Mouse (Mus musculus) MEL (cell line): ENCODE measurements at regions not wholly inside any gene's neighbourhood (a gene's known extent, or its start where the extent isn't known, plus 50 kb on each side); places are given as distances from the start of the nearest gene placed in this dataset.
A peak's percentile ranks its signal among the peaks of the same experiment; 100 is the strongest.
"Not testable (repeated sequence)": the region's sequence is repeated elsewhere in the genome, so short reads cannot be mapped to it uniquely, and the experiment has no call there.

Experiments
- DNase-seq: peaks from one replicate; pipeline ENCODE4 v3.0.0; 2011; ENCODE audit warnings: low read depth, low spot score
- H3K27ac ChIP-seq: 2 replicates; pipeline ENCODE4 v1.5.1; 2012; ENCODE audit warnings: low read depth, mild to moderate bottlenecking, control low read depth, low read length, moderate library complexity; ENCODE audit not compliant: control insufficient read depth
- H3K27me3 ChIP-seq, 2 experiments: fragments of 150-350 bp in 1 of 2; sonication (generic) in 1 of 2; 2 replicates each; pipeline ENCODE4 v1.6.1; 2012; ENCODE audit warnings: low read length in 2 of 2, mild to moderate bottlenecking in 2 of 2, improper control_type of control experiment in 1 of 2, moderate library complexity in 1 of 2; ENCODE audit not compliant: insufficient read depth in 2 of 2, control insufficient read depth in 1 of 2
- H3K36me3 ChIP-seq, 2 experiments: 2 replicates each; pipeline ENCODE4 v1.6.1; 2012 to 2014; ENCODE audit warnings: low read length in 2 of 2, improper control_type of control experiment in 1 of 2, inconsistent platforms in 1 of 2, mild to moderate bottlenecking in 1 of 2; ENCODE audit not compliant: insufficient read depth in 2 of 2, control insufficient read depth in 1 of 2
- H3K4me1 ChIP-seq, 2 experiments: fragments of 150-350 bp in 1 of 2; sonication (generic) in 1 of 2; 2 replicates each; pipeline ENCODE4 v1.6.1; 2012; ENCODE audit warnings: low read length in 2 of 2, improper control_type of control experiment in 1 of 2, mild to moderate bottlenecking in 1 of 2; ENCODE audit not compliant: insufficient read depth in 2 of 2, control insufficient read depth in 1 of 2
- H3K4me3 ChIP-seq, 2 experiments: fragments of 150-350 bp in 1 of 2; sonication (generic) in 1 of 2; 2 replicates each; pipeline ENCODE4 v1.5.1; 2012; ENCODE audit warnings: low read depth in 2 of 2, low read length in 2 of 2, mild to moderate bottlenecking in 2 of 2, moderate library complexity in 2 of 2, control low read depth in 1 of 2, improper control_type of control experiment in 1 of 2; ENCODE audit not compliant: control insufficient read depth in 1 of 2, insufficient read depth in 1 of 2
- H3K79me2 ChIP-seq: 2 replicates; pipeline ENCODE4 v1.6.1; 2012; ENCODE audit warnings: mild to moderate bottlenecking, low read length, moderate library complexity; ENCODE audit not compliant: control insufficient read depth, poor library complexity, insufficient read depth
- H3K9ac ChIP-seq: 2 replicates; pipeline ENCODE4 v1.6.1; 2012; ENCODE audit warnings: low read depth, mild to moderate bottlenecking, control low read depth, low read length, moderate library complexity; ENCODE audit not compliant: control insufficient read depth, poor library complexity, severe bottlenecking
- H3K9me3 ChIP-seq: fragments of 150-350 bp; sonication (generic); replicated peaks from 2 replicates; pipeline ENCODE4 v1.6.1; 2012; ENCODE audit warnings: mild to moderate bottlenecking, low read length, improper control_type of control experiment, moderate library complexity; ENCODE audit not compliant: insufficient read depth
- BHLHE40 ChIP-seq: IDR thresholded peaks from 2 replicates; pipeline ENCODE4 v1.6.1; 2012; ENCODE audit warnings: low read depth, mild to moderate bottlenecking, inconsistent platforms, low read length, improper control_type of control experiment, borderline replicate concordance
- CHD1 ChIP-seq: IDR thresholded peaks from 2 replicates; pipeline ENCODE4 v1.6.1; 2012; ENCODE audit warnings: low read depth, mild to moderate bottlenecking, inconsistent platforms, low read length, improper control_type of control experiment
- CHD2 ChIP-seq: IDR thresholded peaks from 2 replicates; pipeline ENCODE4 v1.6.1; 2011; ENCODE audit warnings: low read length, improper control_type of control experiment
- CTCF ChIP-seq, 3 experiments: IDR thresholded peaks in 2 of 3; conservative IDR thresholded peaks in 1 of 3; 2 replicates each; pipeline ENCODE4 v1.5.1; 2011 to 2012; ENCODE audit warnings: low read length in 3 of 3, low read depth in 2 of 3, mild to moderate bottlenecking in 2 of 3, improper control_type of control experiment in 1 of 3, inconsistent platforms in 1 of 3, mixed read lengths in 1 of 3, moderate library complexity in 1 of 3; ENCODE audit not compliant: control insufficient read depth in 1 of 3, insufficient read depth in 1 of 3, poor library complexity in 1 of 3, severe bottlenecking in 1 of 3
- E2F4 ChIP-seq: IDR thresholded peaks from 2 replicates; pipeline ENCODE4 v1.6.1; 2011; ENCODE audit warnings: low read depth, low read length, improper control_type of control experiment, borderline replicate concordance
- ELF1 ChIP-seq: IDR thresholded peaks from 2 replicates; pipeline ENCODE4 v1.6.1; 2014; ENCODE audit warnings: low read depth, mild to moderate bottlenecking, inconsistent platforms, low read length, improper control_type of control experiment, moderate library complexity
- EP300 ChIP-seq, 2 experiments: IDR thresholded peaks; 2 replicates each; pipeline ENCODE4 v1.6.1; 2011; ENCODE audit warnings: improper control_type of control experiment in 2 of 2, low read length in 2 of 2, low read depth in 1 of 2, mild to moderate bottlenecking in 1 of 2
- ETS1 ChIP-seq: IDR thresholded peaks from 2 replicates; pipeline ENCODE4 v1.6.1; 2012; ENCODE audit warnings: low read depth, mild to moderate bottlenecking, inconsistent platforms, low read length, improper control_type of control experiment, moderate library complexity
- GATA1 ChIP-seq: IDR thresholded peaks from 2 replicates; pipeline ENCODE4 v1.6.1; 2011; ENCODE audit warnings: low read depth, low read length, improper control_type of control experiment
- HCFC1 ChIP-seq: IDR thresholded peaks from 2 replicates; pipeline ENCODE4 v1.6.1; 2012; ENCODE audit warnings: low read depth, mild to moderate bottlenecking, inconsistent platforms, low read length, improper control_type of control experiment, moderate library complexity
- JUND ChIP-seq: IDR thresholded peaks from 2 replicates; pipeline ENCODE4 v1.6.1; 2011; ENCODE audit warnings: low read depth, mild to moderate bottlenecking, improper control_type of control experiment, low read length
- KAT2A ChIP-seq: conservative IDR thresholded peaks from 2 replicates; pipeline ENCODE4 v1.6.1; 2012; ENCODE audit warnings: low read depth, low read length, improper control_type of control experiment, inconsistent platforms
- MAFK ChIP-seq: IDR thresholded peaks from 2 replicates; pipeline ENCODE4 v1.6.1; 2011; ENCODE audit warnings: low read depth, mild to moderate bottlenecking, low read length, improper control_type of control experiment, borderline replicate concordance
- MAX ChIP-seq: IDR thresholded peaks from 2 replicates; pipeline ENCODE4 v1.6.1; 2011; ENCODE audit warnings: low read length, improper control_type of control experiment
- MAZ ChIP-seq: IDR thresholded peaks from 2 replicates; pipeline ENCODE4 v1.6.1; 2012; ENCODE audit warnings: low read depth, mild to moderate bottlenecking, inconsistent platforms, low read length, improper control_type of control experiment
- MXI1 ChIP-seq: IDR thresholded peaks from 2 replicates; pipeline ENCODE4 v1.6.1; 2011; ENCODE audit warnings: mild to moderate bottlenecking, low read depth, low read length, improper control_type of control experiment
- MYB ChIP-seq: IDR thresholded peaks from 2 replicates; pipeline ENCODE4 v1.6.1; 2011; ENCODE audit warnings: mild to moderate bottlenecking, low read depth, low read length, improper control_type of control experiment
- MYC ChIP-seq: IDR thresholded peaks from 2 replicates; pipeline ENCODE4 v1.6.1; 2011; ENCODE audit warnings: low read depth, mild to moderate bottlenecking, low read length, improper control_type of control experiment, moderate library complexity
- NELFE ChIP-seq: IDR thresholded peaks from 2 replicates; pipeline ENCODE4 v1.6.1; 2011; ENCODE audit warnings: low read depth, low read length, improper control_type of control experiment
- POLR2AphosphoS5 ChIP-seq: IDR thresholded peaks from 2 replicates; pipeline ENCODE4 v1.6.1; 2012; ENCODE audit warnings: low read depth, borderline replicate concordance, mild to moderate bottlenecking, inconsistent platforms, low read length, moderate library complexity, mixed read lengths
- RAD21 ChIP-seq: IDR thresholded peaks from 2 replicates; pipeline ENCODE4 v1.6.1; 2011; ENCODE audit warnings: mild to moderate bottlenecking, low read depth, low read length, improper control_type of control experiment
- RCOR1 ChIP-seq: IDR thresholded peaks from 2 replicates; pipeline ENCODE4 v1.6.1; 2012; ENCODE audit warnings: low read depth, mild to moderate bottlenecking, inconsistent platforms, low read length, improper control_type of control experiment
- SIN3A ChIP-seq: IDR thresholded peaks from 2 replicates; pipeline ENCODE4 v1.6.1; 2012; ENCODE audit warnings: low read length, improper control_type of control experiment, inconsistent platforms
- SMC3 ChIP-seq: IDR thresholded peaks from 2 replicates; pipeline ENCODE4 v1.6.1; 2011; ENCODE audit warnings: low read depth, low read length, improper control_type of control experiment
- TAL1 ChIP-seq: IDR thresholded peaks from 2 replicates; pipeline ENCODE4 v1.6.1; 2012; ENCODE audit warnings: mild to moderate bottlenecking, inconsistent platforms, low read length, moderate library complexity, mixed read lengths
- TBP ChIP-seq: IDR thresholded peaks from 2 replicates; pipeline ENCODE4 v1.8.0; 2011; ENCODE audit warnings: low read depth, low read length, improper control_type of control experiment
- TCF12 ChIP-seq: IDR thresholded peaks from 2 replicates; pipeline ENCODE4 v1.6.1; 2014; ENCODE audit warnings: low read depth, mild to moderate bottlenecking, inconsistent platforms, low read length, improper control_type of control experiment, moderate library complexity
- USF1 ChIP-seq: IDR thresholded peaks from 2 replicates; pipeline ENCODE4 v1.6.1; 2014; ENCODE audit warnings: low read depth, mild to moderate bottlenecking, inconsistent platforms, low read length, improper control_type of control experiment, moderate library complexity
- USF2 ChIP-seq, 2 experiments: IDR thresholded peaks; 2 replicates each; pipeline ENCODE4 v1.6.1; 2011 to 2012; ENCODE audit warnings: improper control_type of control experiment in 2 of 2, low read length in 2 of 2, borderline replicate concordance in 1 of 2, inconsistent platforms in 1 of 2, low read depth in 1 of 2, mild to moderate bottlenecking in 1 of 2; ENCODE audit not compliant: insufficient read depth in 1 of 2
- ZKSCAN1 ChIP-seq: IDR thresholded peaks from 2 replicates; pipeline ENCODE4 v1.6.1; 2012; ENCODE audit warnings: low read depth, mild to moderate bottlenecking, inconsistent platforms, low read length, improper control_type of control experiment, moderate library complexity
- ZMIZ1 ChIP-seq: IDR thresholded peaks from 2 replicates; pipeline ENCODE4 v1.6.1; 2012; ENCODE audit warnings: low read depth, mild to moderate bottlenecking, inconsistent platforms, low read length, improper control_type of control experiment, moderate library complexity
- ZNF384 ChIP-seq: IDR thresholded peaks from 2 replicates; pipeline ENCODE4 v1.6.1; 2012; ENCODE audit warnings: low read depth, mild to moderate bottlenecking, inconsistent platforms, low read length, improper control_type of control experiment

GRCm38 (mm10) chr7:73600776-73601175 lies 59.1 kb upstream of the Chd2 start:
- Histone ChIP-seq H3K36me3 (peaks cover 0 to 52% of the 10 kb centered on the region in 2 experiments; a peak in 2 of 4 replicates), H3K4me1 (peaks cover 39 to 52% of the 10 kb centered on the region in 2 experiments)

DNA sequence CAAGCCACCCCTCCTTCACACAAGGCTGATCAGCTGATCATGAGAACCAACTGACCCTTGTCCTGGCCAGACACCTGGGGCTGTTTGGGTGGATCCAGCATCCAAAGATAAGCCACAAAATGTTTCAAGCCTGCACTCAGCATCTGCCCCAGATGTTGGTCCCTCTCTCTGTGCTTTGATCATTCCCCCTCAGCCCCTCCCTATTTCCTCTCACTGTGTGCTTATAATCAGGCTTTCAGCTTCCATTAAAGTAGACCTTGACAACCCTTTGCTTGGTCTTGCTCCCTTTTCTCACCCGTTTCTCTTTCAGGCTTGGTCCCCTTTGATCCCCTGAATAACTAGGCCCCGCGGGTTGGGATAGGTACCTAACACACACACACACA lies 58.4 kb upstream of the Chd2 start:
- H3K9me3 ChIP-seq, H3K79me2 ChIP-seq, H3K27me3 ChIP-seq, DNase-seq: not testable (repeated sequence)
- Histone ChIP-seq H3K4me3 (peak overlapping the region; percentile 17 to 62), H3K36me3 (peaks cover 0 to 47% of the 10 kb centered on the region in 2 experiments; a peak in 2 of 4 replicates), H3K4me1 (peaks cover 34 to 50% of the 10 kb centered on the region in 2 experiments), H3K27ac (peak overlapping the region; percentile 90), H3K9ac (peak overlapping the region; percentile 62)
- TF ChIP-seq USF1 (0 out of 2 replicates have a peak, but pooled peaks have one; percentile 0), MAX (0 out of 2 replicates have a peak, but pooled peaks have one; percentile 10), EP300 (IDR thresholded peaks at IDR 0.05; ENCODE audit: low read depth in 1 of 2, low read length in 2 of 2) (peak in 1 of 2 experiments; percentile 23; a peak in 1 of 4 replicates)

More at GRCm38 (mm10) chr7:73600776-73601175, 59.1 kb upstream of the Chd2 start:
- 0 out of 2 replicates have a peak overlapping the region, but pooled peaks have one; percentile 5 for H3K9ac ChIP-seq
- TF ChIP-seq TCF12 (peak; percentile 97), TAL1 (peak; percentile 63), ELF1 (peak; percentile 66), HCFC1 (peak; percentile 53; the same call in 1 of the 2 replicates), SIN3A (peak; percentile 73), MAFK (no peak; the same call in 1 of the 2 replicates), NELFE (no peak), ZKSCAN1 (peak; percentile 70), CHD1 (no peak), EP300 (IDR thresholded peaks at IDR 0.05; ENCODE audit: low read depth in 1 of 2, low read length in 2 of 2) (peak; percentile 96), USF1 (no peak), BHLHE40 (peak; percentile 57; the same call in 1 of the 2 replicates), MXI1 (no peak), SMC3 (no peak), MYC (no peak), CTCF (IDR thresholded peaks at IDR 0.05 in 2 of 3, conservative IDR thresholded peaks at IDR 0.05 in 1 of 3; ENCODE audit: control insufficient read depth in 1 of 3, insufficient read depth in 1 of 3, low read depth in 2 of 3, low read length in 3 of 3, poor library complexity in 1 of 3, severe bottlenecking in 1 of 3) (no peak), MAZ (0 out of 2 replicates have a peak, but pooled peaks have one; percentile 50), ZMIZ1 (peak; percentile 57; the same call in 1 of the 2 replicates), POLR2AphosphoS5 (no peak), TBP (no peak), RCOR1 (peak; percentile 95), KAT2A (no peak), JUND (no peak), RAD21 (no peak), ZNF384 (peak; percentile 12; the same call in 1 of the 2 replicates), CHD2 (peak; percentile 46; the same call in 1 of the 2 replicates), ETS1 (peak; percentile 86), USF2 (IDR thresholded peaks at IDR 0.05; ENCODE audit: borderline replicate concordance in 1 of 2, insufficient read depth in 1 of 2, low read depth in 1 of 2, low read length in 2 of 2) (no peak), MYB (no peak), GATA1 (peak; percentile 99), E2F4 (no peak)
- peak; percentile 47 for DNase-seq
- no peak overlapping the region; a peak in 1 of 4 replicates for H3K4me3 ChIP-seq
- no peaks in the 10 kb centered on the region for H3K9me3 ChIP-seq
- H3K27me3 ChIP-seq, result no peaks in the 10 kb centered on the region
- H3K27ac ChIP-seq, result peak overlapping the region; percentile 59
- peaks cover 3% of the 10 kb centered on the region; the same call in 1 of the 2 replicates for H3K79me2 ChIP-seq
